Mouse (Mus musculus) ES-E14 (cell line): Measurements from ENCODE around the gene Kbtbd13. TPM values are rescaled to one million over a fixed set of nuclear protein-coding genes. Genes with fewer than 3 reads are reported as not detected.

Source experiments
- DNase-seq: peaks from one replicate; pipeline ENCODE4 v3.0.0-alpha.2; 2013; ENCODE audit warnings: low read depth, low spot score
- H3K27ac ChIP-seq: 2 replicates; pipeline ENCODE4 v1.5.1; 2012; ENCODE audit warnings: low read depth, mild to moderate bottlenecking, low read length, moderate library complexity, mixed read lengths; ENCODE audit not compliant: poor library complexity, insufficient read depth, severe bottlenecking
- H3K36me3 ChIP-seq: 2 replicates; pipeline ENCODE4 v1.6.1; 2012; ENCODE audit warnings: mild to moderate bottlenecking, low read length, moderate library complexity, mixed read lengths; ENCODE audit not compliant: control insufficient read depth, poor library complexity, insufficient read depth, severe bottlenecking
- H3K4me1 ChIP-seq, 2 experiments: fragments of 150-350 bp in 1 of 2; sonication (generic) in 1 of 2; 2 replicates each; pipeline ENCODE4 v1.6.1; 2012; ENCODE audit warnings: low read length in 2 of 2, mild to moderate bottlenecking in 1 of 2, mixed read lengths in 1 of 2; ENCODE audit not compliant: control insufficient read depth in 2 of 2, insufficient read depth in 2 of 2, poor library complexity in 1 of 2
- H3K4me3 ChIP-seq, 2 experiments: fragments of 150-350 bp in 1 of 2; sonication (generic) in 1 of 2; 2 replicates each; pipeline ENCODE4 v1.5.1; 2012; ENCODE audit warnings: low read length in 2 of 2, low read depth in 1 of 2, mild to moderate bottlenecking in 1 of 2, mixed read lengths in 1 of 2; ENCODE audit not compliant: insufficient read depth in 1 of 2, poor library complexity in 1 of 2, severe bottlenecking in 1 of 2
- H3K9ac ChIP-seq: 2 replicates; pipeline ENCODE4 v1.6.1; 2012; ENCODE audit warnings: low read depth, mild to moderate bottlenecking, low read length, mixed read lengths; ENCODE audit not compliant: poor library complexity, insufficient read depth, severe bottlenecking
- H3K9me3 ChIP-seq: fragments of 150-350 bp; sonication (generic); 2 replicates; pipeline ENCODE4 v1.6.1; 2012; ENCODE audit warnings: low read depth, mild to moderate bottlenecking, low read length; ENCODE audit not compliant: control insufficient read depth, insufficient read depth
- CHD2 ChIP-seq: IDR thresholded peaks from 2 replicates; pipeline ENCODE4 v1.6.1; 2014; ENCODE audit warnings: mild to moderate bottlenecking, low read depth, low read length, inconsistent platforms
- HCFC1 ChIP-seq: IDR thresholded peaks from 2 replicates; pipeline ENCODE4 v1.6.1; 2012; ENCODE audit warnings: low read length, inconsistent platforms, borderline replicate concordance; ENCODE audit not compliant: insufficient read depth
- MAFK ChIP-seq: IDR thresholded peaks from 2 replicates; pipeline ENCODE4 v1.6.1; 2014; ENCODE audit warnings: mild to moderate bottlenecking, low read depth, low read length, inconsistent platforms; ENCODE audit not compliant: insufficient read depth
- ZC3H11A ChIP-seq: IDR thresholded peaks from 2 replicates; pipeline ENCODE4 v1.6.1; 2012; ENCODE audit warnings: low read depth, mild to moderate bottlenecking, inconsistent platforms, low read length, borderline replicate concordance
- ZNF384 ChIP-seq: IDR thresholded peaks from 2 replicates; pipeline ENCODE4 v1.6.1; 2012; ENCODE audit warnings: low read depth, low read length, inconsistent platforms
- in situ Hi-C, 2 experiments: fragments of 600-800 bp; cut with MboI; formaldehyde crosslinking; loops; one replicate each; pipeline ENCODE4 v1.15.1; 2025; ENCODE audit warnings: low sequenced_read_pairs in 2 of 2, inconsistent platforms in 1 of 2; ENCODE audit not compliant: unreplicated experiment in 2 of 2
- total RNA-seq: library from RNA; depleted of rRNA; stranded (reverse); fragments of 300-350 nt; gene quantifications from 2 replicates; pipeline ENCODE4 v1.2.3, GENCODE M21; 2012; rRNA removed

Kbtbd13 gene
- total RNA-seq: 0.71 and 1.1 TPM in 2 replicates

DNA sequence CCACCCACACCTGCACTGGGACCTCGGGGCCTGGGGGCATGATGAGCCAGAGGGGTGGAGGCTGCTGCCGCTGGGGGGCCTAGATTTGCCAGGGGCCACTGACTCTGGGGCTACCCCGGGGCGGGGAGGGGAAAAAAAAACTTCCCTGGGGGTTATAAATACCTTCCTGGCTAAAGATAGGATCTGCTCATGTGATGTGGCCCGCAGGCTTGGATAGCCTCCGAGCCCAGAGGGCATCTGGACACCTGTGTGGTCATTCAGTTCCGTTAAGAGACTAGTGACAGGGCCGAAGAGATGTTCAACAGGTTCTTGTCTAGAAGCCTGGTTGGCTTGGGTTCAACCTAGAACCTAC lies at the start of gene Kbtbd13:
TSS of gene Kbtbd13 (minus strand) at position 40 of the 352 bp plus-strand sequence.
- H3K9me3 ChIP-seq: no peaks in the 10 kb centered on the region
- H3K4me3 ChIP-seq: peak within 1 kb of the TSS; percentile 58 to 61
- peak within 1 kb of the TSS; percentile 20 for H3K9ac ChIP-seq
- no peaks in the 10 kb centered on the region for H3K36me3 ChIP-seq
- in situ Hi-C loops: no loop called here
- peaks cover 0 to 3% of the 10 kb centered on the region in 2 experiments; a peak in 1 of 4 replicates for H3K4me1 ChIP-seq
- DNase-seq: no peak
- TF ChIP-seq MAFK (no peak), CHD2 (no peak), ZC3H11A (no peak), ZNF384 (no peak), HCFC1 (no peak)
- no peak within 1 kb of the TSS for H3K27ac ChIP-seq

- no peaks in the 10 kb centered on the region for H3K36me3 ChIP-seq
- peak; percentile 92 for DNase-seq
- in situ Hi-C loops: no loop called here
- H3K27ac ChIP-seq: no peak within 1 kb of the TSS
- H3K4me3 ChIP-seq: peak within 1 kb of the TSS; percentile 83 to 84
- H3K4me1 ChIP-seq: peaks cover 0 to 4% of the 10 kb centered on the region in 2 experiments; a peak in 1 of 4 replicates
- TF ChIP-seq ZNF384: no peak
- no peaks in the 10 kb centered on the region for H3K9me3 ChIP-seq
- peak within 1 kb of the TSS; percentile 80 for H3K9ac ChIP-seq
These were observed 44.3 kb upstream of the Kbtbd13 start, which contains the start of gene Mtfmt for GRCm38 (mm10) chr9:65435671-65436301. Gene Mtfmt, plus strand, starts transcription at chr9:65435782.

DNA sequence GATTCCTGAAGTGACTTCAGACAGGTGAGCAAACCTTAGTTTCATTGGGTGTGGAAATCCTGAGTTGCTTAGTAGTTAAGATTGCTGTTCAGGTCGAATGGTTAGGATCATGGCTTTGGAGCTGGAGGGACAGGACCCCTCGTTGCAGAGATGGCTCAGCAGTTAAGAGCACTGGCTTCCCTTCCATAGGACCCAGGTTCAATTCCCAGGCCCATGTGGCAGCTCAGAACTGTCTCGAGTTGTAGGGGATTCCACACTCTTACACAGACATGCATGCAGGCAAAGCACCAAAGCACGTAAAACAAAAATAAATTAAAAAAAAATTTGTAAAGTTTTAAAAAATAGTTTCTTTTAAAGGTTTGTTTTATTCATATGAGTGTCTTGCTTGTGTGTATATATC lies 43.8 kb upstream of the Kbtbd13 start:
- H3K9me3 ChIP-seq: no peaks in the 10 kb centered on the region
- in situ Hi-C loops: no loop called here
- H3K9ac ChIP-seq: no peak overlapping the region
- H3K4me3 ChIP-seq: no peak overlapping the region
- no peak overlapping the region for H3K27ac ChIP-seq
- TF ChIP-seq ZNF384 (no peak), MAFK (no peak), HCFC1 (no peak), CHD2 (no peak)
- no peak for DNase-seq
- H3K4me1 ChIP-seq: peaks cover 0 to 4% of the 10 kb centered on the region in 2 experiments; a peak in 2 of 4 replicates
- H3K36me3 ChIP-seq: no peaks in the 10 kb centered on the region

- H3K36me3 ChIP-seq: no peaks in the 10 kb centered on the region
- H3K27ac ChIP-seq: no peak overlapping the region
- H3K9ac ChIP-seq: no peak overlapping the region
- 0 out of 2 replicates have a peak, but pooled peaks have one; percentile 20 for TF ChIP-seq ZC3H11A
- no peak for TF ChIP-seq HCFC1
- TF ChIP-seq ZNF384: no peak
- peak; percentile 78 for DNase-seq
- no peaks in the 10 kb centered on the region for H3K9me3 ChIP-seq
- H3K4me3 ChIP-seq: no peak overlapping the region
- in situ Hi-C loops: no loop called here
- H3K4me1 ChIP-seq: peaks cover 0 to 4% of the 10 kb centered on the region in 2 experiments; a peak in 2 of 4 replicates
These were observed 42.7 kb upstream of the Kbtbd13 start for GRCm38 (mm10) chr9:65434140-65434539.

- Histone ChIP-seq H3K4me1 (peaks cover 0 to 4% of the 10 kb centered on the region in 2 experiments; a peak in 2 of 4 replicates), H3K9me3 (no peaks in the 10 kb centered on the region), H3K4me3 (no peak overlapping the region), H3K36me3 (no peaks in the 10 kb centered on the region), H3K9ac (no peak overlapping the region), H3K27ac (no peak overlapping the region)
- in situ Hi-C loops: no loop called here
- TF ChIP-seq CHD2 (no peak), ZC3H11A (peak; percentile 71; the same call in 1 of the 2 replicates), HCFC1 (no peak), MAFK (no peak)
- DNase-seq: peak; percentile 71
These were observed 40.8 kb upstream of the Kbtbd13 start for GRCm38 (mm10) chr9:65432236-65432635.
